Mouse (Mus musculus) kidney, embryonic 16.5 days (tissue): ENCODE data around the gene Tespa1. TPM values are rescaled to one million over a fixed set of nuclear protein-coding genes. Genes with fewer than 3 reads are reported as not detected.
"Not testable (repeated sequence)": the region's sequence is repeated elsewhere in the genome, so short reads cannot be mapped to it uniquely, and the experiment has no call there.

Source experiments
- ATAC-seq: fragments of 200-750 bp; cut with Nextera tagmentation; 2 replicates; pipeline ENCODE4 v1.8.0; 2017; ENCODE audit warnings: moderate TSS enrichment; ENCODE audit not compliant: low FRiP score, low TSS enrichment
- H3K27ac ChIP-seq: fragments of 300-500 bp; sonication (generic); 2 replicates; pipeline ENCODE4 v1.5.1; 2014; ENCODE audit warnings: low read length
- H3K27me3 ChIP-seq: fragments of 300-500 bp; sonication (generic); 2 replicates; pipeline ENCODE4 v1.6.1; 2014; ENCODE audit warnings: low read length, control low read depth, mixed read lengths; ENCODE audit not compliant: insufficient read depth
- H3K36me3 ChIP-seq: fragments of 300-500 bp; sonication (generic); 2 replicates; pipeline ENCODE4 v1.6.1; 2014; ENCODE audit warnings: low read length, control low read depth, mixed read lengths; ENCODE audit not compliant: insufficient read depth
- H3K4me1 ChIP-seq: fragments of 300-500 bp; sonication (generic); 2 replicates; pipeline ENCODE4 v1.6.1; 2014; ENCODE audit warnings: low read length, control low read depth, mixed read lengths; ENCODE audit not compliant: insufficient read depth
- H3K4me2 ChIP-seq: fragments of 300-500 bp; sonication (generic); replicated peaks from 2 replicates; pipeline ENCODE4 v1.6.1; 2014; ENCODE audit warnings: low read depth, low read length
- H3K4me3 ChIP-seq: fragments of 300-500 bp; sonication (generic); 2 replicates; pipeline ENCODE4 v1.5.1; 2014; ENCODE audit warnings: mild to moderate bottlenecking, low read length
- H3K9ac ChIP-seq: fragments of 300-500 bp; sonication (generic); replicated peaks from 2 replicates; pipeline ENCODE4 v1.6.1; 2014; ENCODE audit warnings: low read length
- H3K9me3 ChIP-seq: fragments of 300-500 bp; sonication (generic); 2 replicates; pipeline ENCODE4 v1.6.1; 2016; ENCODE audit warnings: low read length, control low read depth
- WGBS: fragments of 180-500 bp; shearing (Covaris S2); extraction: QIAGEN DNeasy Blood & Tissue Kit; methylation state at CpG from one replicate; pipeline ENCODE4 v1.1.7; 2014; 5-methylcytosine and 5-hydroxymethylcytosine counted together
- polyA plus RNA-seq: library from polyadenylated mRNA; unstranded; fragments of >200 nt; fragmentation: Nextera tagmentation; extraction: Ambion mirVana; gene quantifications from 2 replicates; pipeline ENCODE4 v1.2.1, GENCODE M21; 2015

The Tespa1 gene
- polyA plus RNA-seq: 0.14 and 0.26 TPM in 2 replicates

GRCm38 (mm10) chr10:130322637-130323036 lies at the start of gene Tespa1:
Gene Tespa1 (plus strand): TSS chr10:130322870.
- Histone ChIP-seq H3K27ac (no peak within 1 kb of the TSS), H3K4me1 (no peaks in the 10 kb centered on the region), H3K36me3 (no peaks in the 10 kb centered on the region), H3K4me3 (no peak within 1 kb of the TSS), H3K9me3 (no peaks in the 10 kb centered on the region), H3K9ac (no peak within 1 kb of the TSS), H3K27me3 (no peaks in the 10 kb centered on the region), H3K4me2 (no peak within 1 kb of the TSS)
- no peak for ATAC-seq
- WGBS: 86% methylated on average over 5 of the region's 5 CpGs

DNA sequence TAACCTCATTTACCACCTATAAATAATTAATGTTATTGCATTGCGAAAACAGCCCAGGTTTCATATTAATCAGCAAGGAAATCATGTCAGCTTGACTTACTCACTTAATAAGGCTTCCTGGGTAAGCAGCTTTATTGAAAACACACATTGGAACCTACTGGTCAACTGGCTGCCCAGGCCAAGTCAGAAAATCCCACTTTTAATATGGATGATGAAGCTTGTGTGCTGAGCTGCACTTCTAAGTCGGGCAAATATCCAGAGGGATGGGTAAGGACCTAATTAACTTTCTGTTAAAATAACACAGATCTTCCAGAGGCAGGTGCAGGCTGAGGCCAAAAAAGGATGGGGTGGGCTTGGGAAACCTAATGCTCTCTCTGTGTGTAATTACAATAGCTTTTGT lies 46.9 kb upstream of the Tespa1 start:
- no peak for ATAC-seq
- H3K9me3 ChIP-seq: no peaks in the 10 kb centered on the region
- no peak overlapping the region for H3K4me2 ChIP-seq
- no peaks in the 10 kb centered on the region for H3K36me3 ChIP-seq
- no peaks in the 10 kb centered on the region for H3K27me3 ChIP-seq
- 67% methylated on average over 2 of the region's 2 CpGs for WGBS
- H3K9ac ChIP-seq: no peak overlapping the region
- no peak overlapping the region for H3K4me3 ChIP-seq
- no peaks in the 10 kb centered on the region for H3K4me1 ChIP-seq
- H3K27ac ChIP-seq: no peak overlapping the region

GRCm38 (mm10) chr10:130276496-130276895 lies 46.2 kb upstream of the Tespa1 start:
- no peak overlapping the region for H3K4me2 ChIP-seq
- WGBS: 76% methylated on average over 2 of the region's 2 CpGs

GRCm38 (mm10) chr10:130280066-130280465 lies 42.6 kb upstream of the Tespa1 start, which contains the start of gene Neurod4:
Gene Neurod4 (minus strand): TSS chr10:130280240.
- Histone ChIP-seq H3K9ac (no peak within 1 kb of the TSS), H3K4me2 (no peak within 1 kb of the TSS), H3K27ac (no peak within 1 kb of the TSS), H3K4me3 (no peak within 1 kb of the TSS), H3K9me3 (no peaks in the 10 kb centered on the region), H3K36me3 (no peaks in the 10 kb centered on the region), H3K27me3 (no peaks in the 10 kb centered on the region), H3K4me1 (no peaks in the 10 kb centered on the region)
- peak; percentile 95 for ATAC-seq
- under 1% methylated on average over 7 of the region's 7 CpGs for WGBS

More at GRCm38 (mm10) chr10:130276496-130276895, 46.2 kb upstream of the Tespa1 start:
- H3K36me3 ChIP-seq: no peaks in the 10 kb centered on the region
- H3K4me3 ChIP-seq: no peak overlapping the region
- no peaks in the 10 kb centered on the region for H3K9me3 ChIP-seq
- no peak overlapping the region for H3K27ac ChIP-seq
- ATAC-seq: no peak
- no peaks in the 10 kb centered on the region for H3K4me1 ChIP-seq
- H3K9ac ChIP-seq: no peak overlapping the region
- no peaks in the 10 kb centered on the region for H3K27me3 ChIP-seq

GRCm38 (mm10) chr10:130281982-130282449 lies 40.7 kb upstream of the Tespa1 start:
- Histone ChIP-seq H3K36me3 (no peaks in the 10 kb centered on the region), H3K4me3 (no peak overlapping the region), H3K27me3 (no peaks in the 10 kb centered on the region), H3K27ac (no peak overlapping the region), H3K4me1 (no peaks in the 10 kb centered on the region), H3K4me2 (no peak overlapping the region), H3K9ac (no peak overlapping the region), H3K9me3 (no peaks in the 10 kb centered on the region)
- ATAC-seq: no peak
- WGBS: 0% methylated on average over 1 of the region's 1 CpGs

DNA sequence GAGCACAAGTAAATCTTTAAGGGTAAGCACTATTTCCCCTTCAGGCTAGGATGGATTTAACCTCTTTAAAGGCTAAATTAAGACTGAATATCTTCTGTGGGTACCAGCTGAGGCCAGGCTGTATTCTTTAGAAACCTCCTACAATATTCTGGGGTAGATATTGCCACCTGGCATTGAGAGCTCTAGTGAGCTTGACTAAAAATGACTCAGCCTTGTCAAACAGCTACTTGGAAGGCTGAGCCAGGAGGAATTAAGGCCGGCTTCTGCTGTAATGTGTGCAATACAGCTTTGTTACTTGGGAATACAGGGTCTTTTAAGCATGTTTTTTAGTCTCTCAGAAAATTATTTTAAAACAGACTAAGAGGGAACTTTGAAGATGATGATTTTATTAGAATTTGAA lies 35.5 kb upstream of the Tespa1 start:
- no peaks in the 10 kb centered on the region for H3K36me3 ChIP-seq
- 67% methylated on average over 1 of the region's 1 CpGs for WGBS
- no peak for ATAC-seq

DNA sequence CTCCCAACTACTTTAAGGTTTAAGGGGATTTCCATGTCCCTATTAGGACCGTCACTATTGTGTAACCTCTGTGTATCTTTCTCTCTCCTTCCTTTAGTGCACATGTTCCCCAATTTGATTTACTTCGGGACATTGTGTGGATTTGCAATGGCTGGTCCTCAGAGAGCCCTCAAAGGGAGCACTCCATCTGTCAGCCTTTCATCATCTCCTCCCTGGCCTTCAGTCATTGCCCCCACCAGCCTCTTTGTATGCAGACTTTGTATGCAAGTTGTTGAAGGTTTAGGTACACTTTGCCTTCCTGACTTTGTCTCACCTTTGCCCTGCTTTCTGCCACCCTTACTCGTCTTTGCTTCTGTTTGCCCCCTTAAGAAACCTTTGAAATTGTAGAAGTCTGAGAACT lies 34.7 kb upstream of the Tespa1 start:
- no peaks in the 10 kb centered on the region for H3K9me3 ChIP-seq
- no peak for ATAC-seq
- H3K9ac ChIP-seq: no peak overlapping the region
- H3K36me3 ChIP-seq: no peaks in the 10 kb centered on the region
- H3K27ac ChIP-seq: no peak overlapping the region
- H3K27me3 ChIP-seq: no peaks in the 10 kb centered on the region
- no peaks in the 10 kb centered on the region for H3K4me1 ChIP-seq
- no peak overlapping the region for H3K4me2 ChIP-seq
- no peak overlapping the region for H3K4me3 ChIP-seq
- 43% methylated on average over 3 of the region's 3 CpGs for WGBS

More for the DNA sequence above, 35.5 kb upstream of the Tespa1 start:
- Histone ChIP-seq H3K9me3 (no peaks in the 10 kb centered on the region), H3K4me3 (no peak overlapping the region), H3K27ac (no peak overlapping the region), H3K9ac (no peak overlapping the region), H3K4me2 (no peak overlapping the region), H3K27me3 (no peaks in the 10 kb centered on the region), H3K4me1 (no peaks in the 10 kb centered on the region)

GRCm38 (mm10) chr10:130293741-130294408 lies 28.8 kb upstream of the Tespa1 start:
- Histone ChIP-seq H3K9me3 (no peaks in the 10 kb centered on the region), H3K27ac (no peak overlapping the region), H3K4me1 (no peaks in the 10 kb centered on the region), H3K9ac (no peak overlapping the region), H3K4me2 (no peak overlapping the region), H3K36me3 (no peaks in the 10 kb centered on the region), H3K4me3 (no peak overlapping the region), H3K27me3 (no peaks in the 10 kb centered on the region)
- WGBS: 29% methylated on average over 3 of the region's 3 CpGs
- no peak for ATAC-seq

DNA sequence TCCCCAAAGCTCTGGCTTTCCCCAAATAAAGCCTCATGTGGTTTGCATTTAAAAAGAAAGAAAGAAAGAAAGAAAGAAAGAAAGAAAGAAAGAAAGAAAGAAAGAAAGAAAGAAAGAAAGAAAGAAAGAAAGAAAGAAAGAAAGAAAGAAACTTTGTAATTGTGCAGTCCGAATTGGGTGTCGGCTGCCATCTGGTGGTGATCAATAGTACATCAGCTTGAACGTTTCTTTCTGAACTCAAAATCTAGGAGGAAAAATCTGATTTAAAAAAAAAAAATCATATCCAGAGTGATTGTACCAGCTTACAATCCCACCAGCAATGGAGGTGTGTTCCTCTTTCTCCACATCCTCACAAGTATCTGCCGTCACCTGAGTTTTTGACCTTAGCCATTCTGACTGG lies 23.9 kb upstream of the Tespa1 start:
- H3K4me3 ChIP-seq: not testable (repeated sequence)

GRCm38 (mm10) chr10:130304138-130304537 lies 18.5 kb upstream of the Tespa1 start:
- H3K36me3 ChIP-seq, H3K9me3 ChIP-seq, ATAC-seq, H3K4me1 ChIP-seq, H3K4me3 ChIP-seq, H3K27me3 ChIP-seq, H3K27ac ChIP-seq, H3K4me2 ChIP-seq, H3K9ac ChIP-seq: not testable (repeated sequence)
- WGBS: 78% methylated on average over 3 of the region's 5 CpGs

More for the DNA sequence above, 23.9 kb upstream of the Tespa1 start:
- 14% methylated on average over 4 of the region's 4 CpGs for WGBS
- not testable (repeated sequence) for H3K9me3 ChIP-seq, H3K4me2 ChIP-seq, ATAC-seq, H3K9ac ChIP-seq, H3K27ac ChIP-seq, H3K27me3 ChIP-seq, H3K4me1 ChIP-seq, H3K36me3 ChIP-seq
